Mouse (Mus musculus) hindbrain, embryonic 12.5 days (tissue): ENCODE data around the gene Adprh. TPM values are rescaled to one million over a fixed set of nuclear protein-coding genes. Genes with fewer than 3 reads are reported as not detected.

Experiments
- ATAC-seq: fragments of 200-750 bp; cut with Nextera tagmentation; 2 replicates; pipeline ENCODE4 v1.8.0; 2017; ENCODE audit warnings: moderate TSS enrichment; ENCODE audit not compliant: low FRiP score
- H3K27ac ChIP-seq: fragments of 300-500 bp; sonication (generic); 2 replicates; pipeline ENCODE4 v1.5.1; 2016; ENCODE audit warnings: mild to moderate bottlenecking
- H3K27me3 ChIP-seq: fragments of 300-500 bp; sonication (generic); 2 replicates; pipeline ENCODE4 v1.6.1; 2016; ENCODE audit warnings: mild to moderate bottlenecking
- H3K36me3 ChIP-seq: fragments of 300-500 bp; sonication (generic); 2 replicates; pipeline ENCODE4 v1.6.1; 2016; ENCODE audit warnings: mild to moderate bottlenecking
- H3K4me1 ChIP-seq: fragments of 300-500 bp; sonication (generic); 2 replicates; pipeline ENCODE4 v1.6.1; 2016
- H3K4me2 ChIP-seq: fragments of 300-500 bp; sonication (generic); replicated peaks from 2 replicates; pipeline ENCODE4 v1.6.1; 2016; ENCODE audit warnings: mild to moderate bottlenecking
- H3K4me3 ChIP-seq: fragments of 300-500 bp; sonication (generic); 2 replicates; pipeline ENCODE4 v1.5.1; 2016; ENCODE audit warnings: mild to moderate bottlenecking
- H3K9ac ChIP-seq: fragments of 300-500 bp; sonication (generic); 2 replicates; pipeline ENCODE4 v1.6.1; 2016; ENCODE audit warnings: mild to moderate bottlenecking, moderate library complexity
- H3K9me3 ChIP-seq: fragments of 300-500 bp; sonication (generic); replicated peaks from 2 replicates; pipeline ENCODE4 v1.6.1; 2016; ENCODE audit warnings: mild to moderate bottlenecking
- WGBS: fragments of 180-500 bp; shearing (Covaris S2); methylation state at CpG from one replicate; pipeline ENCODE4 v1.1.7; 2016; 5-methylcytosine and 5-hydroxymethylcytosine counted together
- polyA plus RNA-seq: library from polyadenylated mRNA; unstranded; fragments of >200 nt; fragmentation: Nextera tagmentation; extraction: Ambion mirVana; gene quantifications from 2 replicates; pipeline ENCODE4 v1.2.1, GENCODE M21; 2016

Adprh gene
- polyA plus RNA-seq, 1 experiment from 2014 or later, result 155 TPM

- WGBS, result 52% methylated on average over 4 of the region's 4 CpGs
Observed at GRCm38 (mm10) chr16:38475681-38476311, 23.3 kb upstream of the Adprh start.

GRCm38 (mm10) chr16:38474677-38475286, 22.3 kb upstream of the Adprh start:
- Histone ChIP-seq H3K9ac (no peak overlapping the region), H3K4me3 (no peak overlapping the region), H3K4me2 (no peak overlapping the region), H3K27ac (no peak overlapping the region), H3K36me3 (no peaks in the 10 kb centered on the region), H3K4me1 (peaks cover 10% of the 10 kb centered on the region), H3K9me3 (no peaks in the 10 kb centered on the region), H3K27me3 (no peaks in the 10 kb centered on the region)
- ATAC-seq, result no peak
- WGBS, result 88% methylated on average over 9 of the region's 9 CpGs

More at GRCm38 (mm10) chr16:38475681-38476311, 23.3 kb upstream of the Adprh start:
- H3K4me3 ChIP-seq, result peak overlapping the region; percentile 29; the same call in 1 of the 2 replicates
- no peak overlapping the region for H3K27ac ChIP-seq
- H3K27me3 ChIP-seq, result no peaks in the 10 kb centered on the region
- H3K9me3 ChIP-seq, result no peaks in the 10 kb centered on the region
- H3K4me1 ChIP-seq, result peaks cover 10% of the 10 kb centered on the region
- no peaks in the 10 kb centered on the region for H3K36me3 ChIP-seq
- no peak for ATAC-seq
- no peak overlapping the region for H3K9ac ChIP-seq
- H3K4me2 ChIP-seq, result peak overlapping the region; percentile 62; the same call in 1 of the 2 replicates

GRCm38 (mm10) chr16:38473661-38474060, 21.2 kb upstream of the Adprh start:
- 87% methylated on average over 5 of the region's 5 CpGs for WGBS
- Histone ChIP-seq H3K4me1 (peaks cover 10% of the 10 kb centered on the region), H3K27me3 (no peaks in the 10 kb centered on the region), H3K4me3 (no peak overlapping the region), H3K27ac (no peak overlapping the region), H3K4me2 (no peak overlapping the region), H3K36me3 (no peaks in the 10 kb centered on the region), H3K9ac (no peak overlapping the region), H3K9me3 (no peaks in the 10 kb centered on the region)
- no peak for ATAC-seq

GRCm38 (mm10) chr16:38472507-38472873, 20.0 kb upstream of the Adprh start:
- WGBS, result 88% methylated on average over 5 of the region's 5 CpGs
- ATAC-seq, result no peak
- H3K27me3 ChIP-seq, result no peaks in the 10 kb centered on the region

GRCm38 (mm10) chr16:38471697-38472506, 19.4 kb upstream of the Adprh start:
- H3K4me3 ChIP-seq, result no peak overlapping the region
- no peak for ATAC-seq
- 68% methylated on average over 11 of the region's 11 CpGs for WGBS
- H3K36me3 ChIP-seq, result no peaks in the 10 kb centered on the region
- H3K4me2 ChIP-seq, result no peak overlapping the region
- H3K9ac ChIP-seq, result no peak overlapping the region
- H3K27ac ChIP-seq, result no peak overlapping the region
- H3K9me3 ChIP-seq, result no peaks in the 10 kb centered on the region
- no peaks in the 10 kb centered on the region for H3K27me3 ChIP-seq
- H3K4me1 ChIP-seq, result peaks cover 6% of the 10 kb centered on the region

More at GRCm38 (mm10) chr16:38472507-38472873, 20.0 kb upstream of the Adprh start:
- Histone ChIP-seq H3K27ac (no peak overlapping the region), H3K9ac (no peak overlapping the region), H3K4me2 (no peak overlapping the region), H3K4me1 (peaks cover 10% of the 10 kb centered on the region), H3K36me3 (no peaks in the 10 kb centered on the region), H3K4me3 (no peak overlapping the region), H3K9me3 (no peaks in the 10 kb centered on the region)

- ATAC-seq, result no peak
- no peak overlapping the region for H3K9ac ChIP-seq
- WGBS, result 73% methylated on average over 8 of the region's 8 CpGs
- H3K9me3 ChIP-seq, result no peaks in the 10 kb centered on the region
- no peaks in the 10 kb centered on the region for H3K27me3 ChIP-seq
- no peak overlapping the region for H3K4me3 ChIP-seq
- no peak overlapping the region for H3K4me2 ChIP-seq
- no peak overlapping the region for H3K27ac ChIP-seq
- H3K36me3 ChIP-seq, result no peaks in the 10 kb centered on the region
- H3K4me1 ChIP-seq, result no peaks in the 10 kb centered on the region
Observed at GRCm38 (mm10) chr16:38469437-38469836, 16.9 kb upstream of the Adprh start.

GRCm38 (mm10) chr16:38468706-38469018, 16.2 kb upstream of the Adprh start:
- no peak overlapping the region for H3K4me2 ChIP-seq
- H3K9me3 ChIP-seq, result no peaks in the 10 kb centered on the region
- H3K36me3 ChIP-seq, result no peaks in the 10 kb centered on the region
- no peak overlapping the region for H3K9ac ChIP-seq
- H3K4me1 ChIP-seq, result no peaks in the 10 kb centered on the region
- no peak overlapping the region for H3K4me3 ChIP-seq
- H3K27ac ChIP-seq, result no peak overlapping the region
- WGBS, result 33% methylated on average over 3 of the region's 3 CpGs
- H3K27me3 ChIP-seq, result no peaks in the 10 kb centered on the region
- no peak for ATAC-seq

- H3K9ac ChIP-seq, result no peak overlapping the region
- WGBS, result 83% methylated on average over 8 of the region's 8 CpGs
Observed at GRCm38 (mm10) chr16:38467917-38468705, 15.6 kb upstream of the Adprh start.

GRCm38 (mm10) chr16:38467091-38467916, 14.8 kb upstream of the Adprh start:
- WGBS, result 86% methylated on average over 13 of the region's 13 CpGs
- no peak overlapping the region for H3K4me3 ChIP-seq
- no peaks in the 10 kb centered on the region for H3K27me3 ChIP-seq
- no peak for ATAC-seq
- no peak overlapping the region for H3K4me2 ChIP-seq
- no peaks in the 10 kb centered on the region for H3K36me3 ChIP-seq
- no peak overlapping the region for H3K27ac ChIP-seq
- H3K9me3 ChIP-seq, result no peaks in the 10 kb centered on the region
- H3K9ac ChIP-seq, result no peak overlapping the region
- H3K4me1 ChIP-seq, result no peaks in the 10 kb centered on the region

More at GRCm38 (mm10) chr16:38467917-38468705, 15.6 kb upstream of the Adprh start:
- Histone ChIP-seq H3K4me2 (no peak overlapping the region), H3K4me3 (no peak overlapping the region), H3K27ac (no peak overlapping the region), H3K4me1 (no peaks in the 10 kb centered on the region), H3K27me3 (no peaks in the 10 kb centered on the region), H3K9me3 (no peaks in the 10 kb centered on the region), H3K36me3 (no peaks in the 10 kb centered on the region)
- no peak for ATAC-seq

GRCm38 (mm10) chr16:38466089-38466488, 13.6 kb upstream of the Adprh start:
- no peaks in the 10 kb centered on the region for H3K4me1 ChIP-seq
- no peak for ATAC-seq
- no peak overlapping the region for H3K27ac ChIP-seq
- H3K9me3 ChIP-seq, result no peaks in the 10 kb centered on the region
- H3K36me3 ChIP-seq, result no peaks in the 10 kb centered on the region
- H3K4me3 ChIP-seq, result no peak overlapping the region
- H3K27me3 ChIP-seq, result no peaks in the 10 kb centered on the region
- WGBS, result 81% methylated on average over 4 of the region's 4 CpGs
- no peak overlapping the region for H3K9ac ChIP-seq
- no peak overlapping the region for H3K4me2 ChIP-seq

GRCm38 (mm10) chr16:38463305-38463704, 10.8 kb upstream of the Adprh start:
- no peaks in the 10 kb centered on the region for H3K36me3 ChIP-seq
- no peaks in the 10 kb centered on the region for H3K4me1 ChIP-seq
- no peak for ATAC-seq
- no peak overlapping the region for H3K9ac ChIP-seq
- 88% methylated on average over 5 of the region's 5 CpGs for WGBS
- no peaks in the 10 kb centered on the region for H3K27me3 ChIP-seq
- H3K27ac ChIP-seq, result no peak overlapping the region
- H3K9me3 ChIP-seq, result no peaks in the 10 kb centered on the region
- no peak overlapping the region for H3K4me3 ChIP-seq
- no peak overlapping the region for H3K4me2 ChIP-seq
